Mouse (Mus musculus): ENCODE results near the gene Olfr148.

- TF ChIP-seq CTCF (conservative IDR thresholded peaks at IDR 0.05; ENCODE audit: low read length) (no peak), POU5F1 (IDR thresholded peaks at IDR 0.05; ENCODE audit: borderline replicate concordance, low read length) (no peak)
Observed at GRCm38 (mm10) chr9:39654756-39655396, 44.4 kb downstream of the Olfr148 start.

Measured in E14TG2a.4 (cell line).